In genomic region chr5:113682472-113682871, GRCm38 (mm10) we compare ENCODE assay signal across 20 mouse cellular contexts. TPM values are rescaled to one million over a fixed set of nuclear protein-coding genes. Genes with fewer than 3 reads are reported as not detected.
DNase-seq lines count a peak whose midpoint lies in the region; TF ChIP-seq lines count a peak whose summit lies in the region.
"Had no signal": no experiment of that assay in that cellular context is flagged by ENCODE, and none has a peak within 500 bp of the region (broad histone marks: within the 10 kb centered on the region; RNA-seq: fewer than 3 reads in every experiment).

No protein-coding gene starts in this region.

- no peak for DNase-seq in cerebellum, adult 2 months
- DNase-seq in cerebellum, postnatal 14 days = no peak
- DNase-seq in cerebellum, adult 9-10 months = peak; percentile 58
- DNase-seq in cerebellum, adult 18-20 months = no peak
- DNase-seq in ES-E14 (ENCODE audit: low read depth, low spot score) = no peak
- no peak for DNase-seq in adrenal gland, adult 2 months
- DNase-seq: adrenal gland, adult 8-10 months; adrenal gland, postnatal 14 days; adrenal gland, postnatal 36 days; forebrain, postnatal 0 days had no signal

- peak overlapping the region; percentile 99 for H3K27ac ChIP-seq in cerebellum, adult 2 months (ENCODE audit: insufficient read depth, low read length)
- no peak overlapping the region for H3K27ac ChIP-seq in ES-E14 (ENCODE audit: insufficient read depth, low read depth, low read length, poor library complexity, severe bottlenecking)
- H3K27ac ChIP-seq: embryonic facial prominence, embryonic 10.5 days; embryonic facial prominence, embryonic 12.5 days; forebrain, embryonic 13.5 days; forebrain, embryonic 15.5 days had no signal

- H3K4me1 ChIP-seq in cerebellum, adult 2 months (ENCODE audit: control insufficient read depth, insufficient read depth, low read length) = peaks cover 52% of the 10 kb centered on the region
- H3K4me1 ChIP-seq in ES-E14 (ENCODE audit: control insufficient read depth in 2 of 2, insufficient read depth in 2 of 2, low read length in 2 of 2, poor library complexity in 1 of 2) = peaks cover 2 to 10% of the 10 kb centered on the region in 2 experiments; a peak in 2 of 4 replicates
- H3K4me1 ChIP-seq: embryonic facial prominence, embryonic 12.5 days; forebrain, embryonic 13.5 days; forebrain, embryonic 15.5 days had no signal

- no peak overlapping the region for H3K4me3 ChIP-seq in cerebellum, adult 2 months (replicated peaks; ENCODE audit: insufficient read depth, low read depth, low read length)
- H3K4me3 ChIP-seq in ES-E14 (ENCODE audit: insufficient read depth in 1 of 2, low read depth in 1 of 2, low read length in 2 of 2, poor library complexity in 1 of 2, severe bottlenecking in 1 of 2) = no peak overlapping the region
- H3K4me3 ChIP-seq: embryonic facial prominence, embryonic 10.5 days; embryonic facial prominence, embryonic 12.5 days; forebrain, embryonic 13.5 days; forebrain, embryonic 15.5 days had no signal

- no peaks in the 10 kb centered on the region for H3K9me3 ChIP-seq in ES-E14 (ENCODE audit: control insufficient read depth, insufficient read depth, low read depth, low read length)
- H3K9me3 ChIP-seq: embryonic facial prominence, embryonic 12.5 days; forebrain, embryonic 13.5 days; forebrain, embryonic 15.5 days had no signal

- no peak for TF ChIP-seq POLR2A in cerebellum, adult 2 months (IDR thresholded peaks at IDR 0.05; ENCODE audit: borderline replicate concordance, insufficient read depth, low read length)

- no peaks in the 10 kb centered on the region for H3K27me3 ChIP-seq in cerebellum, adult 2 months (ENCODE audit: control insufficient read depth, insufficient read depth, low read length)
- H3K27me3 ChIP-seq: forebrain, embryonic 13.5 days; forebrain, embryonic 15.5 days had no signal

- 89% methylated on average over 3 of the region's 3 CpGs for WGBS in cerebellum, adult 2 months

- no peaks in the 10 kb centered on the region for H3K36me3 ChIP-seq in ES-E14 (ENCODE audit: control insufficient read depth, insufficient read depth, low read length, poor library complexity, severe bottlenecking)
- H3K36me3 ChIP-seq: embryonic facial prominence, embryonic 10.5 days; embryonic facial prominence, embryonic 12.5 days; forebrain, embryonic 15.5 days had no signal

- TF ChIP-seq CTCF in cerebellum, adult 2 months (IDR thresholded peaks at IDR 0.05; ENCODE audit: borderline replicate concordance, insufficient read depth, low read depth, low read length) = no peak

- in situ Hi-C loops in ES-E14 (cut with MboI; ENCODE audit: low sequenced_read_pairs in 2 of 2, unreplicated experiment in 2 of 2) = no loop called here

- no peak overlapping the region for H3K9ac ChIP-seq in ES-E14 (ENCODE audit: insufficient read depth, low read depth, low read length, poor library complexity, severe bottlenecking)
- H3K9ac ChIP-seq: embryonic facial prominence, embryonic 12.5 days; forebrain, embryonic 13.5 days; forebrain, embryonic 15.5 days; forebrain, postnatal 0 days had no signal

TF ChIP-seq in ES-E14, 5 proteins besides CTCF, POLR2A, EP300 and RAD21:
- TF ChIP-seq HCFC1 (IDR thresholded peaks at IDR 0.05; ENCODE audit: borderline replicate concordance, insufficient read depth, low read length) (no peak), MAFK (IDR thresholded peaks at IDR 0.05; ENCODE audit: insufficient read depth, low read depth, low read length) (peak; percentile 85)

RNA-seq across cellular contexts. Expression of gene Cmklr1, which starts 32.2 kb away (rescaled TPM):
- polyA plus RNA-seq in cerebellum, adult 2 months (2012; rRNA removed) = 2.2 and 3.0 TPM in 2 replicates
- total RNA-seq in ES-E14 (2012; rRNA removed) = 10.4 and 24.4 TPM in 2 replicates
- 10 to 100 TPM; 25.3 to 25.7 TPM for total RNA-seq in adrenal gland, adult 2 months (2021)
- 61.3 and 75.6 TPM in 2 replicates for polyA plus RNA-seq in adrenal gland, adult 2 months (2012; rRNA removed)
- total RNA-seq: MEL had no signal

RNA-seq across cellular contexts. Expression of gene 1700069L16Rik, which starts 42.1 kb away (rescaled TPM):
- polyA plus RNA-seq in cerebellum, adult 2 months (2012; rRNA removed) = 0.29 and 0.39 TPM in 2 replicates
- total RNA-seq in ES-E14 (2012; rRNA removed) = not detected in 2 replicates
- not detected for total RNA-seq in adrenal gland, adult 2 months (2021)
- polyA plus RNA-seq in adrenal gland, adult 2 months (2012; rRNA removed) = not detected in 2 replicates
- total RNA-seq: adrenal gland, adult 8-10 months; adrenal gland, postnatal 14 days; adrenal gland, postnatal 36 days; forebrain, postnatal 0 days; gastrocnemius, adult 18-20 months; MEL had no signal
- polyA plus RNA-seq: C2C12; cortical plate, adult 2 months; embryonic facial prominence, embryonic 10.5 days; embryonic facial prominence, embryonic 12.5 days; embryonic facial prominence, embryonic 14.5 days; forebrain, embryonic 11.5 days; forebrain, embryonic 13.5 days; forebrain, embryonic 15.5 days; forebrain, postnatal 0 days had no signal

RNA-seq across cellular contexts. Expression of gene Ficd, which starts 53.1 kb away (rescaled TPM):
- polyA plus RNA-seq in cerebellum, adult 2 months (2012; rRNA removed) = 15.3 and 16.1 TPM in 2 replicates
- total RNA-seq in ES-E14 (2012; rRNA removed) = 8.6 and 10.5 TPM in 2 replicates
- 10 to 100 TPM; 10.5 to 19.5 TPM for total RNA-seq in adrenal gland, adult 2 months (2021)
- 11.8 and 12.3 TPM in 2 replicates for polyA plus RNA-seq in adrenal gland, adult 2 months (2012; rRNA removed)
